Comparison of ENCODE assay signal across 8 mouse cellular contexts in the genomic region with DNA sequence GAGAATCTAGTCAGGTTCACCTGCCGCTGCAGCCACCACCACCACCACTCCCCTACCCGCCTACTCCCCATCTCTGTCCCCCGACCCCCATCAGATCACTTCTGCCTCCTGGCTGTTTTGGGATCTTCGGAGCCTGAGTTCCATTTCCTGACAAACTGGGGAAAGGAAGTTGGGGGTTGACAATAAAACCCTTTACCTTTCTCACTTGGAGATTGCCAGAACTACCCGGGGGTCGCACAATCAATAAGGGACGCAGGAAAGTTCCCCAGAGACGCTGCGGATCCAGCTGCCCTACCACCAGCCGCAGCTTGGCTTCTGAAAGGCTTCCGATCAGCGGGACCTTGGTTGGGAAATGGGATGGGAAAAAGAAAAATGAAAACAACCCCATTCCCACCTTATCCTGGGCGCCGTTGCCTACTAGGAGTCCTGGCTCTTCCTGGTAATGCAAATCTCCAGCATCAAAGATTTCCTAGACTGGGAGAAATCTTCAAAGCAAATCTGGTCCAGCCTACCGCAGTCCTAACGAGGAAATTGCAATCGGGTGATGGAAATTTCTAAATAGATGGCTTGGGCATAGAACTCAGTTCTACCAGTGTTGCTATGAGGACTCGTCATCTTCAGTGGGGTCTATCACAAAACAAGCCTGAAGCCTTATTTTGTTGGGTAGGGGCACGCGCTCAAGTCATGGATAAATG. TPM values are rescaled to one million over a fixed set of nuclear protein-coding genes. Genes with fewer than 3 reads are reported as not detected.
A peak's percentile ranks its signal among the peaks of the same experiment; 100 is the strongest.
DNase-seq lines count a peak whose midpoint lies in the region; ATAC-seq and TF ChIP-seq lines count a peak whose summit lies in the region.

No protein-coding gene starts in this region.

- H3K4me2 ChIP-seq in limb, embryonic 14.5 days (replicated peaks; ENCODE audit: low read depth, low read length, severe bottlenecking): peak overlapping the region; percentile 70
- H3K4me2 ChIP-seq in stomach, embryonic 15.5 days: peak overlapping the region; percentile 69

- 8% methylated on average over 20 of the region's 20 CpGs for WGBS in cerebellum, adult 2 months
- 11% methylated on average over 20 of the region's 20 CpGs for WGBS in spleen, adult 2 months
- 12% methylated on average over 20 of the region's 20 CpGs for WGBS in limb, embryonic 14.5 days
- 12% methylated on average over 20 of the region's 20 CpGs for WGBS in stomach, embryonic 15.5 days

- peaks cover 9% of the 10 kb centered on the region for H3K4me1 ChIP-seq in cerebellum, adult 2 months (ENCODE audit: control insufficient read depth, insufficient read depth, low read length)
- peaks cover 7% of the 10 kb centered on the region; the same call in 1 of the 2 replicates for H3K4me1 ChIP-seq in spleen, adult 2 months (ENCODE audit: control insufficient read depth, insufficient read depth, insufficient read length)
- H3K4me1 ChIP-seq in limb, embryonic 14.5 days (ENCODE audit: control insufficient read depth, insufficient read depth, low read length): peaks cover 13% of the 10 kb centered on the region
- H3K4me1 ChIP-seq in stomach, embryonic 15.5 days: peaks cover 17% of the 10 kb centered on the region

- H3K9me3 ChIP-seq in limb, embryonic 14.5 days (ENCODE audit: control insufficient read depth, low read length): no peaks in the 10 kb centered on the region
- no peaks in the 10 kb centered on the region for H3K9me3 ChIP-seq in stomach, embryonic 15.5 days

- no peaks in the 10 kb centered on the region for H3K27me3 ChIP-seq in cerebellum, adult 2 months (ENCODE audit: control insufficient read depth, insufficient read depth, low read length)
- H3K27me3 ChIP-seq in spleen, adult 2 months (ENCODE audit: control insufficient read depth, insufficient read depth, low read length): no peaks in the 10 kb centered on the region
- H3K27me3 ChIP-seq in limb, embryonic 14.5 days (ENCODE audit: control insufficient read depth, insufficient read depth, low read length): no peaks in the 10 kb centered on the region
- H3K27me3 ChIP-seq in stomach, embryonic 15.5 days (replicated peaks): no peaks in the 10 kb centered on the region

- no peak for TF ChIP-seq CTCF in cerebellum, adult 2 months (IDR thresholded peaks at IDR 0.05; ENCODE audit: borderline replicate concordance, insufficient read depth, low read depth, low read length)
- TF ChIP-seq CTCF in spleen, adult 2 months (IDR thresholded peaks at IDR 0.05; ENCODE audit: extremely low read depth, insufficient read depth, insufficient read length, insufficient replicate concordance): no peak

- TF ChIP-seq POLR2A in cerebellum, adult 2 months (IDR thresholded peaks at IDR 0.05; ENCODE audit: borderline replicate concordance, insufficient read depth, low read length): no peak
- no peak for TF ChIP-seq POLR2A in spleen, adult 2 months (IDR thresholded peaks at IDR 0.05; ENCODE audit: low read depth, low read length)
- no peak for TF ChIP-seq POLR2A in limb, embryonic 14.5 days (IDR thresholded peaks at IDR 0.05; ENCODE audit: borderline replicate concordance, extremely low read depth, insufficient read depth, insufficient read length)

- peak overlapping the region; percentile 52 for H3K9ac ChIP-seq in limb, embryonic 14.5 days (ENCODE audit: low read depth, low read length, severe bottlenecking)
- peak overlapping the region; percentile 1; the same call in 1 of the 2 replicates for H3K9ac ChIP-seq in stomach, embryonic 15.5 days

- H3K27ac ChIP-seq in cerebellum, adult 2 months (ENCODE audit: insufficient read depth, low read length): peak overlapping the region; percentile 48
- H3K27ac ChIP-seq in spleen, adult 2 months (ENCODE audit: insufficient read depth, low read length): peak overlapping the region; percentile 64; the same call in 1 of the 2 replicates
- H3K27ac ChIP-seq in limb, embryonic 14.5 days (replicated peaks; ENCODE audit: low read depth, low read length): no peak overlapping the region
- peak overlapping the region; percentile 80; the same call in 1 of the 2 replicates for H3K27ac ChIP-seq in stomach, embryonic 15.5 days

- no peak for DNase-seq in cerebellum, adult 2 months
- no peak for DNase-seq in cerebellum, adult 11-12 months
- DNase-seq in spleen, adult 2 months (ENCODE audit: low read depth in 1 of 2, low spot score in 2 of 2): no peak
- no peak for DNase-seq in spleen, postnatal 10 days (ENCODE audit: low spot score in 2 of 2)
- DNase-seq in limb, embryonic 14.5 days (ENCODE audit: low spot score): no peak
- DNase-seq in frontal cortex, postnatal 14 days (ENCODE audit: low spot score in 2 of 2): no peak

- ATAC-seq in limb, embryonic 14.5 days (ENCODE audit: low FRiP score, low read depth): no peak
- ATAC-seq in stomach, embryonic 15.5 days (ENCODE audit: insufficient read depth, low FRiP score, low read depth): no peak
- no peak for ATAC-seq in CD4-positive, CD25-positive, alpha-beta regulatory T cell, adult 4 months

- peaks cover 8% of the 10 kb centered on the region for H3K36me3 ChIP-seq in spleen, adult 2 months (ENCODE audit: control insufficient read depth, insufficient read depth, low read length)
- peaks cover 26% of the 10 kb centered on the region for H3K36me3 ChIP-seq in limb, embryonic 14.5 days (ENCODE audit: control insufficient read depth, insufficient read depth, low read length)
- peaks cover 4% of the 10 kb centered on the region; the same call in 1 of the 2 replicates for H3K36me3 ChIP-seq in stomach, embryonic 15.5 days

- peak overlapping the region; percentile 90 for H3K4me3 ChIP-seq in cerebellum, adult 2 months (replicated peaks; ENCODE audit: insufficient read depth, low read depth, low read length)
- H3K4me3 ChIP-seq in spleen, adult 2 months (ENCODE audit: extremely low read depth, insufficient read depth, insufficient read length): peak overlapping the region; percentile 70
- H3K4me3 ChIP-seq in limb, embryonic 14.5 days (replicated peaks; ENCODE audit: low read length): peak overlapping the region; percentile 64
- peak overlapping the region; percentile 65 for H3K4me3 ChIP-seq in stomach, embryonic 15.5 days (replicated peaks)

RNA-seq across cellular contexts. Expression of a gene that starts 0.8 kb away (rescaled TPM):
- 15.7 TPM in 2 replicates for polyA plus RNA-seq in cerebellum, adult 2 months (2012; rRNA removed)
- polyA plus RNA-seq in spleen, adult 2 months (2012; rRNA removed): 7.7 and 12.3 TPM in 2 replicates
- polyA plus RNA-seq in limb, embryonic 14.5 days (2012; rRNA removed): 13.2 and 15.6 TPM in 2 replicates
- polyA plus RNA-seq in limb, embryonic 14.5 days (2014; fragmentation: Nextera tagmentation; extraction: Ambion mirVana): 11.1 and 12.1 TPM in 2 replicates
- 13.5 and 14.7 TPM in 2 replicates for polyA plus RNA-seq in stomach, embryonic 15.5 days (2015; fragmentation: Nextera tagmentation; extraction: Ambion mirVana)
- 10 to 100 TPM in 1 of 2 experiments, 1 to 10 TPM in 1; 9.1 to 17.8 TPM for polyA plus RNA-seq in CD4-positive, CD25-positive, alpha-beta regulatory T cell, adult 4 months (2017; shearing (Covaris generic))

RNA-seq across cellular contexts. Expression of a gene that starts 1.2 kb away (rescaled TPM):
- 87.1 and 88.8 TPM in 2 replicates for polyA plus RNA-seq in cerebellum, adult 2 months (2012; rRNA removed)
- polyA plus RNA-seq in spleen, adult 2 months (2012; rRNA removed): 17.0 and 19.0 TPM in 2 replicates
- 71.9 and 151 TPM in 2 replicates for polyA plus RNA-seq in limb, embryonic 14.5 days (2012; rRNA removed)
- polyA plus RNA-seq in limb, embryonic 14.5 days (2014; fragmentation: Nextera tagmentation; extraction: Ambion mirVana): 130 and 143 TPM in 2 replicates
- 131 and 141 TPM in 2 replicates for polyA plus RNA-seq in stomach, embryonic 15.5 days (2015; fragmentation: Nextera tagmentation; extraction: Ambion mirVana)
- polyA plus RNA-seq in CD4-positive, CD25-positive, alpha-beta regulatory T cell, adult 4 months (2017; shearing (Covaris generic)): 10 to 100 TPM; 63.0 to 77.3 TPM

RNA-seq across cellular contexts. Expression of a gene that starts 17.6 kb away (rescaled TPM):
- 1.9 and 2.6 TPM in 2 replicates for polyA plus RNA-seq in cerebellum, adult 2 months (2012; rRNA removed)
- polyA plus RNA-seq in spleen, adult 2 months (2012; rRNA removed): 0.07 and 0.08 TPM in 2 replicates
- polyA plus RNA-seq in limb, embryonic 14.5 days (2012; rRNA removed): 1.1 and 1.4 TPM in 2 replicates
- polyA plus RNA-seq in limb, embryonic 14.5 days (2014; fragmentation: Nextera tagmentation; extraction: Ambion mirVana): 0.32 TPM in 1 of 2 replicates, not detected in the other
- polyA plus RNA-seq in stomach, embryonic 15.5 days (2015; fragmentation: Nextera tagmentation; extraction: Ambion mirVana): 2.3 and 2.9 TPM in 2 replicates
- not detected for polyA plus RNA-seq in CD4-positive, CD25-positive, alpha-beta regulatory T cell, adult 4 months (2017; shearing (Covaris generic))

RNA-seq across cellular contexts. Expression of a gene that starts 27.9 kb away (rescaled TPM):
- 148 and 176 TPM in 2 replicates for polyA plus RNA-seq in cerebellum, adult 2 months (2012; rRNA removed)
- polyA plus RNA-seq in spleen, adult 2 months (2012; rRNA removed): 27.4 and 27.9 TPM in 2 replicates
- 38.5 and 49.9 TPM in 2 replicates for polyA plus RNA-seq in limb, embryonic 14.5 days (2012; rRNA removed)
- 1.5 and 3.6 TPM in 2 replicates for polyA plus RNA-seq in limb, embryonic 14.5 days (2014; fragmentation: Nextera tagmentation; extraction: Ambion mirVana)
- 10.6 and 10.7 TPM in 2 replicates for polyA plus RNA-seq in stomach, embryonic 15.5 days (2015; fragmentation: Nextera tagmentation; extraction: Ambion mirVana)
- 10 to 100 TPM in 1 of 2 experiments, 1 to 10 TPM in 1; 10.0 to 30.1 TPM for polyA plus RNA-seq in CD4-positive, CD25-positive, alpha-beta regulatory T cell, adult 4 months (2017; shearing (Covaris generic))

RNA-seq across cellular contexts. Expression of a gene that starts 28.7 kb away (rescaled TPM):
- 7.6 and 7.9 TPM in 2 replicates for polyA plus RNA-seq in cerebellum, adult 2 months (2012; rRNA removed)
- 15.4 and 16.5 TPM in 2 replicates for polyA plus RNA-seq in spleen, adult 2 months (2012; rRNA removed)
- 10.6 and 14.6 TPM in 2 replicates for polyA plus RNA-seq in limb, embryonic 14.5 days (2012; rRNA removed)
- polyA plus RNA-seq in limb, embryonic 14.5 days (2014; fragmentation: Nextera tagmentation; extraction: Ambion mirVana): 9.9 and 11.2 TPM in 2 replicates
- 11.6 and 12.8 TPM in 2 replicates for polyA plus RNA-seq in stomach, embryonic 15.5 days (2015; fragmentation: Nextera tagmentation; extraction: Ambion mirVana)
- polyA plus RNA-seq in CD4-positive, CD25-positive, alpha-beta regulatory T cell, adult 4 months (2017; shearing (Covaris generic)): 10 to 100 TPM; 23.1 to 29.0 TPM
